Mouse (Mus musculus) forelimb bud, embryonic 11.5 days (tissue): Measurements from ENCODE around the gene Crtac1.

Experiments used
- DNase-seq: peaks from one replicate; pipeline ENCODE4 v3.0.0-alpha.2; 2012; ENCODE audit warnings: low read depth, low spot score

Crtac1 gene

GRCm38 (mm10) chr19:42237602-42238340 is 193.8 kb downstream of the Crtac1 start:
- no peak for DNase-seq
